Mouse (Mus musculus) olfactory bulb, adult 2 months (tissue): ENCODE results near the gene Rxfp4.

Experiments used
- CTCF ChIP-seq: fragments of 200-500 bp; IDR thresholded peaks from 2 replicates; pipeline ENCODE4 v1.5.1; 2012; ENCODE audit warnings: low read depth, mild to moderate bottlenecking, low read length, moderate library complexity; ENCODE audit not compliant: insufficient read depth
- POLR2A ChIP-seq: fragments of 200-500 bp; IDR thresholded peaks from 2 replicates; pipeline ENCODE4 v1.6.1; 2012; ENCODE audit warnings: mild to moderate bottlenecking, low read depth, low read length, moderate library complexity; ENCODE audit not compliant: insufficient read depth

GRCm38 (mm10) chr3:88686734-88687611 is 34.0 kb upstream of the Rxfp4 start:
- TF ChIP-seq CTCF, result no peak
- no peak for TF ChIP-seq POLR2A
